Mouse (Mus musculus): ENCODE data around the gene Cdkal1. TPM values are rescaled to one million over a fixed set of nuclear protein-coding genes. Genes with fewer than 3 reads are reported as not detected.

Gene Cdkal1
- polyA plus RNA-seq, 1 experiment from 2014 or later = 30.4 TPM

DNA sequence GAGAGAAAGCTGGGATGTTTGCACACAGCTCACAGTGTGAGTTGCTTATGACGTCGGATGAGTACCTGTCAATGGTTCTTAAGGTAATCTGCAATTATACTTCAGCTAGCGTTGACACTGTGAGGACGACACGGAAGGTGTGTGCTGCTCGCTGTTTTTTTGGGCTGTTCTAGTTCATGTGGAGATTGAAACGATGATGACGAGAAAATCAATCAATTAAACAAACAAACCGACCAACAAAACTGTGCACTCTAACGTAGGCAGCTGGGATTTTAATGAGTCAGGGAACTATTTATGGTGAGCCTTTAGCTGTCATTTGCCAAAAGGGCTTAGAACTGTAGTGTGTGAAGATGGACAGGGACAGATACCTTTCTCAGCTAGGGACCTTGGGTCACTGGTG, 494.6 kb downstream of the Cdkal1 start:
- WGBS = 60% methylated on average over 10 of the region's 10 CpGs
- no peaks in the 10 kb centered on the region for H3K27me3 ChIP-seq (replicated peaks)
- H3K9me3 ChIP-seq = 0 out of 2 replicates have a peak, but pooled peaks cover 3% of the 10 kb centered on the region
- H3K9ac ChIP-seq = no peak overlapping the region
- ATAC-seq = no peak
- H3K4me2 ChIP-seq (replicated peaks) = no peak overlapping the region
- no peak overlapping the region for H3K4me3 ChIP-seq (replicated peaks)
- H3K36me3 ChIP-seq = no peaks in the 10 kb centered on the region
- 0 out of 2 replicates have a peak, but pooled peaks cover 4% of the 10 kb centered on the region for H3K4me1 ChIP-seq (replicated peaks)
- H3K27ac ChIP-seq = no peak overlapping the region

- no peak overlapping the region for H3K4me3 ChIP-seq (replicated peaks)
- 0 out of 2 replicates have a peak, but pooled peaks cover 4% of the 10 kb centered on the region for H3K4me1 ChIP-seq (replicated peaks)
- 0 out of 2 replicates have a peak, but pooled peaks cover 3% of the 10 kb centered on the region for H3K9me3 ChIP-seq
- H3K27me3 ChIP-seq (replicated peaks) = no peaks in the 10 kb centered on the region
- ATAC-seq = no peak
- 89% methylated on average over 1 of the region's 1 CpGs for WGBS
- H3K4me2 ChIP-seq (replicated peaks) = no peak overlapping the region
- no peak overlapping the region for H3K27ac ChIP-seq
- H3K9ac ChIP-seq = no peak overlapping the region
- H3K36me3 ChIP-seq = no peaks in the 10 kb centered on the region
Observed at GRCm38 (mm10) chr13:29359341-29359740, 496.1 kb downstream of the Cdkal1 start.

DNA sequence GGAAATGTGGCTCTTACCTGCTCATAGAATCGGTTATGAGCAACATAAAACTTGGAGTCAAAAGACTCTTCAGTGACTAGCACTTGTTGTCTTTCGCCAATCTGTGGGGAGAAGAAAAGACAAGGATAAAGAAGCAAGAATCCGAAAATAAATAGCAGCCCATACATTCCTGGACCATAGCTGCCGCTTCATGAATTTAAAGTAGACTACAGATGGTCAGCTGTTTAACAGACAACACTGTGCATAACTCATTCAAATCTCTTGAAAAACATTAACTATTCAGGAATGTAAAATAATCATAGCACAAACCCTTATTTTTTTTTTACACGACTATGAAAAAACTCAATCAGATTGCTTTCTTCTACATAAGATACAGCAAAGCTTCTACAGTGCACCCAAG, 498.0 kb downstream of the Cdkal1 start:
- Histone ChIP-seq H3K4me2 (replicated peaks) (no peak overlapping the region), H3K27ac (no peak overlapping the region), H3K9ac (no peak overlapping the region), H3K27me3 (replicated peaks) (no peaks in the 10 kb centered on the region), H3K4me1 (replicated peaks) (0 out of 2 replicates have a peak, but pooled peaks cover 4% of the 10 kb centered on the region), H3K9me3 (0 out of 2 replicates have a peak, but pooled peaks cover 3% of the 10 kb centered on the region), H3K36me3 (no peaks in the 10 kb centered on the region), H3K4me3 (replicated peaks) (no peak overlapping the region)
- WGBS = 88% methylated on average over 5 of the region's 5 CpGs
- ATAC-seq = no peak

- Histone ChIP-seq H3K4me2 (replicated peaks) (no peak overlapping the region), H3K9ac (no peak overlapping the region), H3K27ac (no peak overlapping the region), H3K4me3 (replicated peaks) (no peak overlapping the region), H3K27me3 (replicated peaks) (no peaks in the 10 kb centered on the region), H3K4me1 (replicated peaks) (0 out of 2 replicates have a peak, but pooled peaks cover 4% of the 10 kb centered on the region), H3K36me3 (no peaks in the 10 kb centered on the region), H3K9me3 (0 out of 2 replicates have a peak, but pooled peaks cover 3% of the 10 kb centered on the region)
- ATAC-seq = no peak
- 58% methylated on average over 10 of the region's 10 CpGs for WGBS
Observed at GRCm38 (mm10) chr13:29356158-29356485, 499.4 kb downstream of the Cdkal1 start.

GRCm38 (mm10) chr13:29355484-29356157, 499.9 kb downstream of the Cdkal1 start:
- Histone ChIP-seq H3K27ac (no peak overlapping the region), H3K4me3 (replicated peaks) (no peak overlapping the region), H3K9ac (no peak overlapping the region), H3K9me3 (0 out of 2 replicates have a peak, but pooled peaks cover 3% of the 10 kb centered on the region), H3K4me1 (replicated peaks) (0 out of 2 replicates have a peak, but pooled peaks cover 4% of the 10 kb centered on the region), H3K27me3 (replicated peaks) (no peaks in the 10 kb centered on the region), H3K36me3 (no peaks in the 10 kb centered on the region), H3K4me2 (replicated peaks) (no peak overlapping the region)
- ATAC-seq = no peak
- WGBS = 80% methylated on average over 3 of the region's 3 CpGs

GRCm38 (mm10) chr13:29354943-29355342, 500.5 kb downstream of the Cdkal1 start:
- Histone ChIP-seq H3K4me2 (replicated peaks) (no peak overlapping the region), H3K9ac (no peak overlapping the region), H3K36me3 (no peaks in the 10 kb centered on the region), H3K4me1 (replicated peaks) (0 out of 2 replicates have a peak, but pooled peaks cover 4% of the 10 kb centered on the region), H3K4me3 (replicated peaks) (no peak overlapping the region), H3K27ac (no peak overlapping the region), H3K27me3 (replicated peaks) (no peaks in the 10 kb centered on the region), H3K9me3 (0 out of 2 replicates have a peak, but pooled peaks cover 3% of the 10 kb centered on the region)
- no peak for ATAC-seq
- WGBS = 87% methylated on average over 4 of the region's 4 CpGs

- Histone ChIP-seq H3K4me3 (replicated peaks) (no peak overlapping the region), H3K4me1 (replicated peaks) (0 out of 2 replicates have a peak, but pooled peaks cover 4% of the 10 kb centered on the region), H3K27ac (no peak overlapping the region), H3K9ac (no peak overlapping the region), H3K36me3 (no peaks in the 10 kb centered on the region), H3K4me2 (replicated peaks) (no peak overlapping the region), H3K9me3 (no peaks in the 10 kb centered on the region), H3K27me3 (replicated peaks) (no peaks in the 10 kb centered on the region)
- WGBS = 81% methylated on average over 5 of the region's 5 CpGs
- no peak for ATAC-seq
Observed at GRCm38 (mm10) chr13:29353888-29354415, 501.5 kb downstream of the Cdkal1 start.

DNA sequence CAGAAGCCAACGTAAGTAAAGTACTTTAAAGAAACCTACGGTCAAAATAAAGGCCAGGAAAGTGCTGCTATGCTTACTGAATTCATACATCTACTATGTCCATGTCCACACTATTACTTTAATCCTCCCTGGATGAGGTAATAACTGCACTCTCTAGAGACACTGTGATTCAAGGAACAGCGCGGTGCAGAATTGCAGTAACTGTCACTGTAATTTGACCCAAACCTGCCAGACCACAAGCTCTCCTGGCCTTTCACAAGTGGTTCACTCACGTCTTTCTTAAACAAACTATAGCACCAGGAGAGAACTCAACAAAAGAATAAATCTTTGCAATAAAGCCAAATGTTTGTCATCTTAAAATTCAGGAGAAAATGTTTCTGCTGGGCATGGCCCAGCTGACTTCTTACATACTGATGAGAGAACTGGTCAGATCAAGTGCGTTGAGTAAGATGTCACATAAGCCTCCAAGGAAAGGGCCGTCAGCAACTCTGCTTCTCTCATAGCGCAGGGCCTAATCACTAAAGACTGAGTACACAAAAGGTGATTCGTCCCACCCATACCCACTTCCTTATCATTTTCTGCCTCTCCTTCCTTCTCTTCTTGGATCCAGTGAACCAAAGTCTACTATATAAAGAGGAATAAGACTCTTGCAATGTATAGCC, 504.3 kb downstream of the Cdkal1 start:
- WGBS = 56% methylated on average over 9 of the region's 9 CpGs
- ATAC-seq = 0 out of 2 replicates have a peak, but pooled peaks have one; percentile 45

GRCm38 (mm10) chr13:29350004-29350403, 505.5 kb downstream of the Cdkal1 start:
- Histone ChIP-seq H3K27me3 (replicated peaks) (no peaks in the 10 kb centered on the region), H3K27ac (no peak overlapping the region), H3K9ac (no peak overlapping the region), H3K4me3 (replicated peaks) (no peak overlapping the region), H3K4me1 (replicated peaks) (no peaks in the 10 kb centered on the region), H3K9me3 (no peaks in the 10 kb centered on the region), H3K36me3 (no peaks in the 10 kb centered on the region), H3K4me2 (replicated peaks) (no peak overlapping the region)
- 72% methylated on average over 4 of the region's 4 CpGs for WGBS
- no peak for ATAC-seq

More for the DNA sequence above, 504.3 kb downstream of the Cdkal1 start:
- Histone ChIP-seq H3K9me3 (no peaks in the 10 kb centered on the region), H3K27ac (no peak overlapping the region), H3K9ac (no peak overlapping the region), H3K27me3 (replicated peaks) (no peaks in the 10 kb centered on the region), H3K36me3 (no peaks in the 10 kb centered on the region), H3K4me3 (replicated peaks) (no peak overlapping the region), H3K4me1 (replicated peaks) (0 out of 2 replicates have a peak, but pooled peaks cover 1% of the 10 kb centered on the region), H3K4me2 (replicated peaks) (no peak overlapping the region)

- no peaks in the 10 kb centered on the region for H3K27me3 ChIP-seq (replicated peaks)
- no peaks in the 10 kb centered on the region for H3K4me1 ChIP-seq (replicated peaks)
- no peak overlapping the region for H3K9ac ChIP-seq
- WGBS = 92% methylated on average over 7 of the region's 7 CpGs
- ATAC-seq = no peak
- H3K36me3 ChIP-seq = no peaks in the 10 kb centered on the region
- H3K4me3 ChIP-seq (replicated peaks) = no peak overlapping the region
- no peaks in the 10 kb centered on the region for H3K9me3 ChIP-seq
- H3K27ac ChIP-seq = no peak overlapping the region
- no peak overlapping the region for H3K4me2 ChIP-seq (replicated peaks)
Observed at GRCm38 (mm10) chr13:29349386-29349961, 506.0 kb downstream of the Cdkal1 start.

GRCm38 (mm10) chr13:29348331-29348730, 507.1 kb downstream of the Cdkal1 start:
- H3K9me3 ChIP-seq = no peaks in the 10 kb centered on the region
- no peaks in the 10 kb centered on the region for H3K4me1 ChIP-seq (replicated peaks)
- no peaks in the 10 kb centered on the region for H3K36me3 ChIP-seq
- H3K27ac ChIP-seq = no peak overlapping the region
- no peak overlapping the region for H3K4me2 ChIP-seq (replicated peaks)
- no peak for ATAC-seq
- no peak overlapping the region for H3K4me3 ChIP-seq (replicated peaks)
- H3K27me3 ChIP-seq (replicated peaks) = no peaks in the 10 kb centered on the region
- H3K9ac ChIP-seq = no peak overlapping the region
- WGBS = 98% methylated on average over 3 of the region's 3 CpGs
